Mouse (Mus musculus): Measurements from ENCODE around the gene E2f7. TPM values are rescaled to one million over a fixed set of nuclear protein-coding genes. Genes with fewer than 3 reads are reported as not detected.

E2f7 gene
- polyA plus RNA-seq (2015; fragmentation: Illumina TruSeq; extraction: RNeasy Lipid Tissue Mini Kit (QIAGEN cat#74804); ENCODE audit: insufficient read depth, low read depth, low replicate concordance), result 0.18 TPM

GRCm38 (mm10) chr10:110744686-110745639, at the start of gene E2f7:
E2f7 (plus strand) TSS chr10:110745439.

Other genes with a start within 250 kb of the E2f7 start
- gene Csrp2, start 174.3 kb downstream of the E2f7 start, polyA plus RNA-seq (2015; fragmentation: Illumina TruSeq; extraction: RNeasy Lipid Tissue Mini Kit (QIAGEN cat#74804); ENCODE audit: insufficient read depth, low read depth, low replicate concordance), result 62.7 TPM

All from pancreas, adult 10 weeks (tissue).